Mouse (Mus musculus) liver, postnatal 0 days (tissue): Measurements from ENCODE around the gene Dnm3. TPM values are rescaled to one million over a fixed set of nuclear protein-coding genes. Genes with fewer than 3 reads are reported as not detected.

Experiments
- ATAC-seq: fragments of 200-750 bp; cut with Nextera tagmentation; 2 replicates; pipeline ENCODE4 v1.8.0; 2017; ENCODE audit warnings: mild to moderate bottlenecking, moderate library complexity
- DNase-seq: peaks from one replicate; pipeline ENCODE4 v3.0.0-alpha.2; 2016
- H3K27ac ChIP-seq: fragments of 300-500 bp; sonication (generic); 2 replicates; pipeline ENCODE4 v1.5.1; 2014; ENCODE audit warnings: antibody characterized with exemption, moderate library complexity, mild to moderate bottlenecking, low read depth
- H3K27me3 ChIP-seq: fragments of 300-500 bp; sonication (generic); 2 replicates; pipeline ENCODE4 v1.6.1; 2014; ENCODE audit warnings: low read length, control low read depth, mixed read lengths; ENCODE audit not compliant: insufficient read depth
- H3K36me3 ChIP-seq: fragments of 300-500 bp; sonication (generic); replicated peaks from 2 replicates; pipeline ENCODE4 v1.6.1; 2014; ENCODE audit warnings: mild to moderate bottlenecking, control low read depth, low read length, moderate library complexity, mixed read lengths; ENCODE audit not compliant: insufficient read depth
- H3K4me1 ChIP-seq: fragments of 300-500 bp; sonication (generic); 2 replicates; pipeline ENCODE4 v1.6.1; 2014; ENCODE audit warnings: antibody characterized with exemption, mild to moderate bottlenecking, control low read depth; ENCODE audit not compliant: insufficient read depth
- H3K4me2 ChIP-seq: fragments of 300-500 bp; sonication (generic); 2 replicates; pipeline ENCODE4 v1.6.1; 2014; ENCODE audit warnings: low read depth, mild to moderate bottlenecking, low read length, moderate library complexity, mixed read lengths
- H3K4me3 ChIP-seq: fragments of 300-500 bp; sonication (generic); 2 replicates; pipeline ENCODE4 v1.5.1; 2014; ENCODE audit warnings: low read depth, low read length
- H3K9ac ChIP-seq: fragments of 300-500 bp; sonication (generic); replicated peaks from 2 replicates; pipeline ENCODE4 v1.6.1; 2014; ENCODE audit warnings: mild to moderate bottlenecking, moderate library complexity
- H3K9me3 ChIP-seq: fragments of 300-500 bp; sonication (generic); 2 replicates; pipeline ENCODE4 v1.6.1; 2016; ENCODE audit warnings: mild to moderate bottlenecking, control low read depth, low read length, mixed read lengths
- CTCF ChIP-seq: sonication (generic); IDR thresholded peaks from 2 replicates; pipeline ENCODE4 v1.5.1; 2016; ENCODE audit warnings: antibody characterized with exemption, low read depth
- EP300 ChIP-seq: IDR thresholded peaks from 2 replicates; pipeline ENCODE4 v1.6.1; 2016; ENCODE audit warnings: antibody characterized with exemption, low read depth, mild to moderate bottlenecking
- WGBS: fragments of 180-500 bp; shearing (Covaris S2); extraction: QIAGEN DNeasy Blood & Tissue Kit; methylation state at CpG from one replicate; pipeline ENCODE4 v1.1.7; 2014; ENCODE audit not compliant: insufficient replicate concordance; 5-methylcytosine and 5-hydroxymethylcytosine counted together
- polyA plus RNA-seq: library from polyadenylated mRNA; unstranded; fragments of >200 nt; fragmentation: Nextera tagmentation; extraction: Ambion mirVana; gene quantifications from 2 replicates; pipeline ENCODE4 v1.2.1, GENCODE M21; 2015

The Dnm3 gene
- polyA plus RNA-seq, 1 experiment from 2014 or later = 0.14 TPM

DNA sequence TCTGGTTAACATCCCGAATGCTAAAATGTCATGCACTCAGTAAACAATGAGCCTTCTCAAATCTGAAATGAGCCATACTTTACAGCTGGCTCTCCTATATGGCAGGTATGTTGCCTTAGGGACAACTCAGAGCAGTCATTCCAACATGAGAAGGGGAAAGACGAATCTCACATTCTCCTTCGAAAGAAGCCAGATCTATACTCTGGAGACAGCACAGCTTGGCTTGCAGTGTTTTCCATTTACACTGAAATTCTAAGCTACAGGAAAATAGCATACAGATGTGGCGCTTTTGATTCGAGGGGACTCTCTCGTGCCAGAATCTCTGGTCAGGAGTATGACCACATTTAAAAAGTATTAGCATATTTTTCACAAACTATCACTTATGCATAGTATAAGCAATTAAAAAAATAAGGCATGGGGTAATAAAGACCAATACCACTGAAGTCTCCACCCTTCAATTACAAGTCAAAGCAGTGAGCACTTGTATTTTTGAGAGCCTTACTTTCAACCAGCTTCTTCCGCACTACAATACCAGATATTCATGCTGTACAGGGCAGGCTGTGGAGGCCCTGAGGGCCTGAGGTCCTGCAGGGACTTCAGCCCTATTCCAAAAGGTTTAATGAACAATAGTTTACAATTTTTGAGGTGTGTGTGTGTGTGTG lies 404.8 kb downstream of the Dnm3 start:
- ATAC-seq = no peak
- H3K4me2 ChIP-seq = no peak overlapping the region
- no peaks in the 10 kb centered on the region for H3K9me3 ChIP-seq
- no peak overlapping the region for H3K4me3 ChIP-seq
- H3K9ac ChIP-seq = no peak overlapping the region
- no peaks in the 10 kb centered on the region for H3K36me3 ChIP-seq
- H3K4me1 ChIP-seq = no peaks in the 10 kb centered on the region
- DNase-seq = no peak
- WGBS = 74% methylated on average over 7 of the region's 7 CpGs
- TF ChIP-seq CTCF (no peak), EP300 (no peak)
- H3K27ac ChIP-seq = no peak overlapping the region
- no peaks in the 10 kb centered on the region for H3K27me3 ChIP-seq

DNA sequence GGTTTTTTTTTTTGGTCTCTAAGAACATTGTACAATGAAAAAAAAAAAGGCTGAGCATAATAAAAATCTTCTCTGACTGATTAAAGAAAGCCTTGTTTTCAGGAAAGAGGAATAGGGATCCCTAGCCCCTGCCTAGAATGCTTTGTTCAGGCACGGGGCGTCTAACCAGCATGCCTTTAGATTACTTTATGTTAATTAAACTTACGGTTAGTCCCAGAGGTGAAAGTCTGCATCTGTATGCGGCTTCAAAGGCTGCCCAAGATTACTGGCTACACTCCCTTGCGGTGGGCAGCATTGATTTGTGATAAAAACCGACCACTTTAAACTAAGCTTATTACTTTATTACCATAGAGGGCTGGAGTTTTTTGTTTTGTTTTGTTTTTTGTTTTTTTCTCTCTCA lies 424.2 kb downstream of the Dnm3 start:
- no peak for ATAC-seq
- Histone ChIP-seq H3K27me3 (no peaks in the 10 kb centered on the region), H3K9ac (no peak overlapping the region), H3K36me3 (no peaks in the 10 kb centered on the region), H3K4me2 (no peak overlapping the region), H3K9me3 (no peaks in the 10 kb centered on the region), H3K4me3 (no peak overlapping the region), H3K4me1 (no peaks in the 10 kb centered on the region), H3K27ac (no peak overlapping the region)
- no peak for TF ChIP-seq CTCF
- no peak for TF ChIP-seq EP300
- DNase-seq = no peak
- WGBS = 64% methylated on average over 6 of the region's 6 CpGs

DNA sequence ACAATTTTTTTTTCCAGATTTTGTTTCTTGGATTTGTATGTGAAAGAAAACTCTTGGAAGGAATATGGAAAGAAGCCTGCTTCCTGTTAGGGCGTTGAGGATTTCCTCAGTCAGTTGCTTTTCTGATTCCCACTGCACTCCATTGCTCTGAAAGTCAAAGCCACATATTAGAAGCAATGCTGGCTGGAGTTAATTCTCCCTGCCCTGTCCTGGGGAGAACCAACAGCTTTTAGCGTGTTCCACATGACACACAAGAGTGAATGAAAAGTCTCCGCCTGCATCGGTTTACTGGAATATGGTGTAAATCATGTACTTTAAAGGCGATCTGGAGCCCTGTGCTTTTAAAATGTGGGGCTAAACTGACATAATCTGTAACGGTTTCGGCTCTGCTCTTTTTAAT lies 424.6 kb downstream of the Dnm3 start:
- H3K4me2 ChIP-seq = no peak overlapping the region
- no peaks in the 10 kb centered on the region for H3K36me3 ChIP-seq
- TF ChIP-seq CTCF = no peak
- TF ChIP-seq EP300 = no peak
- no peaks in the 10 kb centered on the region for H3K27me3 ChIP-seq
- no peaks in the 10 kb centered on the region for H3K4me1 ChIP-seq
- no peak overlapping the region for H3K27ac ChIP-seq
- no peak for ATAC-seq
- no peak overlapping the region for H3K4me3 ChIP-seq
- H3K9me3 ChIP-seq = no peaks in the 10 kb centered on the region
- WGBS = 68% methylated on average over 7 of the region's 7 CpGs
- H3K9ac ChIP-seq = no peak overlapping the region
- no peak for DNase-seq

DNA sequence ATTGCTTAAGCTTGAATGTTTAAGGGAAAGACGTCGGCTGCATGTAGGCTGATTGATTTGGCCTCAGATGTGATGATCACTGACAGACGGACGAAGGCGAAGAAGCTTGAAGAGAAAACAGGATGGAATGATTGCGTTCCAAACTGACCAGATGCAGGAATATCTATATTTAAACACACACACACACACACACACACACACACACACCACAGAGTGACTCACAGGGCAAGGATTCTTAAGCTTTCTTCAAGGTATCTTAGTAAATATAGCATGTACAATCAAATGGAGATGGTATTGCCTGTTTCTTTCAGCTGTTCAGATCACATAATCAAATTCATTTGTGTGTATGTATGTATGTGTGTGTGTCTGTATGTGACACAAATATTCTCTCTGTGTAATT lies 425.1 kb downstream of the Dnm3 start:
- Histone ChIP-seq H3K27me3 (no peaks in the 10 kb centered on the region), H3K27ac (no peak overlapping the region), H3K9me3 (no peaks in the 10 kb centered on the region), H3K36me3 (no peaks in the 10 kb centered on the region), H3K4me1 (no peaks in the 10 kb centered on the region), H3K4me3 (no peak overlapping the region), H3K9ac (no peak overlapping the region), H3K4me2 (no peak overlapping the region)
- DNase-seq (no peak), ATAC-seq (no peak)
- TF ChIP-seq CTCF (no peak), EP300 (no peak)
- WGBS = 86% methylated on average over 6 of the region's 6 CpGs

DNA sequence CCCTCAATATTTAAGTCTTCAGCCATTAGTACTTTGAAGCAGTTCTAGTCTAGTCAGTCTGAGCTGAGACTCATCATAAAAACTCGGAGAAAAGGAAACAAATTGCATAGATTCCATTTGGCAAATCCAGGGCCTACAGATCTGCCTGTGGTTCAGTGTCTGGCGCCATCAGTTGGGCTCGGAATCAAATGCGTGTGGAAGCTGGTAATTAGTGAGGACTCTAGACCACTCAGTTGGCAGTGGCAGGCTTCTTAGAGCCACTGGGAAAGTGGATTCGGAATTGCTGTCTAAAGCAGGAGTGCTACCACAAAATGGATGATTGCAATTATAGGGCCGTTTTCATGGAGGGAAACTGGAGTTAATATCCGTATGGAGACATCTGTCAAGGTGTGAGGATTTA lies 425.7 kb downstream of the Dnm3 start:
- H3K9ac ChIP-seq = no peak overlapping the region
- no peaks in the 10 kb centered on the region for H3K4me1 ChIP-seq
- H3K27me3 ChIP-seq = no peaks in the 10 kb centered on the region
- no peaks in the 10 kb centered on the region for H3K36me3 ChIP-seq
- no peak overlapping the region for H3K27ac ChIP-seq
- no peak overlapping the region for H3K4me3 ChIP-seq
- H3K9me3 ChIP-seq = no peaks in the 10 kb centered on the region
- ATAC-seq (no peak), DNase-seq (no peak)
- TF ChIP-seq CTCF (no peak), EP300 (no peak)
- 73% methylated on average over 7 of the region's 7 CpGs for WGBS
- H3K4me2 ChIP-seq = no peak overlapping the region

DNA sequence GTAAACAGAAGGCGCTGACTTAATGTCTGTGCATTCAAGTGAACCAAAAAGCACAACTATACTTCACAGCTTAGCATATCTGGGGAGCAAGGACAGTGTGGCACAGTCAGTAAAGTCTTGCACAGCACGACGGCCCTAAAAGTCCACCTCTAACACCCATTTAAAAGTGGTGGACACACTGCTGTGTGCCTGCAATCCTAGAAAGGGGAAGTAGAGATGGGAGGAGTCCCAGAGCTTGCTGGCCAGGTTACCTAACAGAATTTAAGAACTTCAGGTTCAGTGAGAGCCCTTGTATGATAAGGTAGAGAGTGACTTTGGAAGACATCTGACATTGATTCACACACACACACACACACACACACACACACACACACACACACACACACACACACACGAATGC lies 426.1 kb downstream of the Dnm3 start:
- WGBS = 61% methylated on average over 4 of the region's 4 CpGs
- no peak for TF ChIP-seq EP300
- no peak for TF ChIP-seq CTCF
- ATAC-seq = no peak
- no peaks in the 10 kb centered on the region for H3K27me3 ChIP-seq
- no peaks in the 10 kb centered on the region for H3K9me3 ChIP-seq
- no peak overlapping the region for H3K4me3 ChIP-seq
- no peak overlapping the region for H3K9ac ChIP-seq
- no peak overlapping the region for H3K27ac ChIP-seq
- H3K36me3 ChIP-seq = no peaks in the 10 kb centered on the region
- DNase-seq = no peak
- no peak overlapping the region for H3K4me2 ChIP-seq
- H3K4me1 ChIP-seq = no peaks in the 10 kb centered on the region

DNA sequence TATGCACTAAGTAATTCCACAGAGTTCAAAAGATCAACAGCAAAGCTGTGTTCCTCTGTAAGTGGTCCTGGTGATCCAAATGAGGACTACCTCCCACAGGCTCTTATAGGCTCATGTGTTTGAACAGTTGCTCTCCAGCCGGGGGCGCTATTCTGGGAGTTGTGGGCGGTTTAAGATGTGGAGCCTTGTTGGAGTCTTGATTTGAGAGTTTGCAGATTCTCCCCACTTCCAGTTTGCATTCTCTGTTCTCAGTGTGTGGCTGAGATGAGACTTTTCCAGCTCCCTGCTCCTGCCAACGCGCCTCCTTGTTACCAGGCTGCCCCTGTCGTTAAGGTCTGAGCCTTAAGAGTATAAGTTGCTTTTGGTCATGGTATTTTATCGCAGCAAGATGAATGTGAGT lies 430.2 kb downstream of the Dnm3 start:
- DNase-seq (no peak), ATAC-seq (no peak)
- Histone ChIP-seq H3K36me3 (no peaks in the 10 kb centered on the region), H3K9ac (no peak overlapping the region), H3K27me3 (no peaks in the 10 kb centered on the region), H3K4me3 (no peak overlapping the region), H3K9me3 (no peaks in the 10 kb centered on the region), H3K27ac (no peak overlapping the region), H3K4me2 (no peak overlapping the region), H3K4me1 (no peaks in the 10 kb centered on the region)
- no peak for TF ChIP-seq CTCF
- no peak for TF ChIP-seq EP300
- WGBS = 79% methylated on average over 7 of the region's 7 CpGs
